Mouse (Mus musculus): ENCODE measurements at regions not wholly inside any gene's neighbourhood (a gene's known extent, or its start where the extent isn't known, plus 50 kb on each side); places are given as distances from the start of the nearest gene placed in this dataset.

- no peak for DNase-seq
Measured at GRCm38 (mm10) chr13:37503898-37504297, 158.9 kb downstream of the Ly86 start.

DNA sequence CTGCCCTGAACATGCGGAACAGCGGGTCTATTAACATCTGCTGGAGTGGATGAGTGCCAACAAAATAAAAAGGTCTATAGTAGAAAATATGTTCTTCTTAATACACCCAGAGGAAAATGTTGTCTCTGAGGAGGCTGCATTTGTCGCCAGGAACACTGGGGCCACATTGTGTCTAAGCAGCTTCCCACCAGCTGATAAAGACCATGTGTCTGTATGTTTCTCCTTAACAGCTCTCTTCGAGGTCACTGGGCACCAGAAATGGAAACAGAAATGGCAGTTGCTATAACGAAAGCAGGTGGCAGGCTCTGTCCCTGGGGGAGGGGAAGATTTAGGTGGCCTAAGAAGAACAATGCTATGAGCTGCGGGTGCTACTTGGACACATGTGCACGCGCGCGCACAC is 159.4 kb downstream of the Ly86 start:
- no peak for DNase-seq

DNA sequence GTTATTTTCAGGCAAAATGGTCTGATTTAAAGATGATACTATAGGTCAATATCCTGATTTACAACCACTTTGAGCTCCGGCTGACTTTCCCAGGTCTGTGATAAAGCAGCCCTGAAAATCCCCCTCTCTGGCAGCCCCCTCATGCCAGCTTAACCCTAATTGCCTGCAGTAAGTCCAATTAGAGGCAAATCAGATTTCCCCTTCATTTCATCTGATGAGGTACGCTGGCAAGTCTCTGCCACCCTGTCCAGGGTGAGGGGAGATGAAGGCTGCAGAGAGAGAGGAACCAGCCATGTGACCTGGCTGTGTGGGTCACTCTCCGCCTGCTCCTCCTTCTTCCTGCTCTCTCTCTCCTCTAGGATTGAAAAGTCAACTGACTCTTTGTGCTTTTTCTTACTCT is 160.6 kb downstream of the Ly86 start:
- DNase-seq, result no peak

DNA sequence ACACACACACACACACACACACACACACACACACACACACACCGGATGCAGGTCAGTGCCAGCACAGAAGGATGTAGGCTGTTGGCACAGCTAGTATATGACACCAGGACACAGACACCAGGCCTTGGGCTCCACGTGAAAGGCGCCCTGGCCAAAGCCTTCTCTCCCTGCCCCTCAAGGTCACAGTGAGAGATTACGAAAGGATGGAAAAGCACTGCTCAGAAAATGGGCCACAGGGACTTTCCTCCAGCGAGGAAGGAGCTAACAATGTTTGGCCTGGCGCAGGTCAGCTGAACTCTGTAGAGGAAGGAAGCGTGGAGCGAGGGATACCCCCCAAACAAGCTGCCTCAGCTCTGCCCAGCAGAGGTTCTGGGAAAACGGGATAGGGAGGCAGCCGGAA is 161.0 kb downstream of the Ly86 start:
- DNase-seq, result peak in 1 of 2 experiments; percentile 9

DNA sequence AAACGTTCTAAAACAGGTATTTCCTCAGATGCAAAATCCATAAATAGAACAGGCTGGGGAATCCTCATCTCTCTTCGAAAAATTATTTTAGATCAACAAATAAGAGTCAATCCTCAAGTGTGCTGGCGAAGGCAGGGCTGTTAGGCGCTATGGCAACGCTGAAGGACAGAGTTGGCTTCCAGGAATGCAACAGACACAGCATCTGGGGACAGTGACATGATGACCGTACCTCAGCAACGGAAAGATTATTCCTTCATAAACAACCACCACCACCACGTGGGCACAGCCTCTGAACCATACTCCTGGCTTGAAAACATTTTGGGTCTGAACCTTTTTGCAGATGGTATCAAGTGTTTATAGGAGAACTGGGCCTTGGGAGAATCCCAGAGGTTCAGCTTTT is 161.7 kb downstream of the Ly86 start:
- DNase-seq, result no peak

DNA sequence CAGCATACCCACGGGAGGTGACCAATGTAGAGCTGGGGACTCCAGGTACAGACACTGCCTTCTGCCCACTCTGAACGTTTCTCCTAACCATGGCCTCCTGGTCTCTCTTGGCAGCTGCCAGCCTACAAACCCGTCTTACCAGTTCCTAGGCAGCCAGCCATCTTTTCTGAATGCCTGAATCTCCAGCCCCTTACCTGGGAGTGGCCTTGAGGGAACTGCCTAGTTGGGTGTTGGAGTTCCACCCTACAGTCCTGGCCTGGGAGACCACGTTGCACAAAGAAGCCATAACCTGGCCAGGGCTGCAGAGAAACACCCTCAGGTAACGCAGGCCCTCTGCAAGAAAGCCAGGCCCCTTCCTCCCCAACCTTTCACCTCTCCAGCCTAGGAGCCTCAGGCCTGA is 162.1 kb downstream of the Ly86 start:
- DNase-seq, result no peak

GRCm38 (mm10) chr13:37508385-37509351 is 163.7 kb downstream of the Ly86 start:
- no peak for DNase-seq

DNA sequence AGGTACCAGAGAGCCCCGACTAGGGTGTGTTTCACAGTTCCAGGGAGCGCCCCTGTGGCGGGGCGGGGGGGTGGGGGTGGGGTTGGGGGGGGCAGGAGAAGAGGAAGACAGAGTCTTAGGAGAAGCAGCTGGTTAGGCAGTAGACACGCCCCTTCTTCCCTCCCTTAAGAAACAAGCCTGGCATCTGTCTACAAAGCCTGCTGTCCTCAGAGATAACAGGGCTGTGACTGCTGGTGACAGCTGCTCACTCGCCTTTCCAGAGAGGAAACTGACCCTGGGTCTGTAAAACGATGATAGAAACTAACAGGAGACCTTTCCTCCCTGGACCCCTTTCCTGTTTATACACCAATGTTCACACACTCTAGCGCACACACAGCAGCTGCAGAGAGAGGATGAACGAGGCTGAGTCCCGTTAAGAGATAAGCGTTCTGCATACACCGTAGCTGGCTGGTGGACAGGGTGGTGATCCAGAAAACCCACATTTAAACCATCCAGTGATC is 164.4 kb downstream of the Ly86 start:
- peak in 1 of 2 experiments; percentile 14 for DNase-seq

DNA sequence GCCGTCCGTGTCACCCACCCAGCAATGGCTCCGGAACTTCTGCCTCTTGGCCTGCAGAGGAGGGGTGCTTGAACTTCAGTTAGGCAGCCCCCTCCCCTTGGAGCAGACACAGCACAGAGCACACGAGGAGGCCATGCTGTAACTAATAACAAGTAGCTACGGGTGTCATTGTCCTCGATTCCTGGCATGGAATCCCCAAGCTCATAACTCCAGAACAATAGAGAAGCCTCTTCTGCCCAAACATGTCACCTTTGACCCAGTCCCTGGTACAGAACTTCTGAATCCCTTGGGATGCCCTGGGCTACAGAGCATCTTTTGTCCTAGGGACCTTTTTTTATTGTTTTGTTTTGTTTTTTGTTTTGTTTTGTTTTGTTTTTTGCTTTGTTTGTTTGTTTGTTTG is 165.5 kb downstream of the Ly86 start:
- no peak for DNase-seq

GRCm38 (mm10) chr13:37511006-37511405 is 166.0 kb downstream of the Ly86 start:
- no peak for DNase-seq

GRCm38 (mm10) chr13:37511406-37511805 is 166.4 kb downstream of the Ly86 start:
- no peak for DNase-seq

GRCm38 (mm10) chr13:37512781-37513180 is 167.8 kb downstream of the Ly86 start:
- no peak for DNase-seq

- DNase-seq, result no peak
Measured at GRCm38 (mm10) chr13:37513206-37513904, 168.3 kb downstream of the Ly86 start.

DNA sequence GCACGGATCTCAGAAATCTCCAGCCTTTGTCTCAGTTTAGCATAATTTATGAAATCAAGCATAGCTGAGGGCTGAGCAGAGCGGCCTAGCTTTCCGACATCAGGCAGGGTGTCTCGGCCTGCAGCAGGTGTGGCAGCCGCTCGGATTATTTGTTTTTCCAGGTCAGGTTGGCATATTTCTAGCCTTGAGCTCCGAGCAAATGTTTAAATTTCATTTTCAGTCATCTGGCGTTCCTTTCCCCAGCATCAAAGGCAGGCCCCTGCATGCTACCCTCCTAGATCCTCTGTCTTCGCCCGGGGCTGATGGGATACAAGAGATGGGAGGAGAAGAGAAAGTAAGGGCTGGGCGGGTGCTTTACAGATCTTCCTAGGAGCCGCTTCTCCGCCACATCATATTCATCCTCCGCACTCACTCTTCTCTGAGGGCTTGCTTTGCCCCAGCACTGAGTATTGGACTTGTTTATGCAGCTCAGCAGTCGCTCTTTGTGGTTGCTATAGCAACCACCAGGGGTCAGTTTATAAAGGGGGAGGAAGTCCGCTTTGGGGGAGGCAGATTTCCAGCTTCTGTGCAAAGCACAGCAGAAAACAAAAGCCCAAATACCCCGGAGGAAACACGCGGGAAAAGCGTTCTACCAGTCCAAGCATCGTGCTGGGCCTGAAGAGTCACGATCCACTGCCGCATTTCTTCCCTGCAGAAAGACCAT is 169.0 kb downstream of the Ly86 start:
- no peak for DNase-seq

DNA sequence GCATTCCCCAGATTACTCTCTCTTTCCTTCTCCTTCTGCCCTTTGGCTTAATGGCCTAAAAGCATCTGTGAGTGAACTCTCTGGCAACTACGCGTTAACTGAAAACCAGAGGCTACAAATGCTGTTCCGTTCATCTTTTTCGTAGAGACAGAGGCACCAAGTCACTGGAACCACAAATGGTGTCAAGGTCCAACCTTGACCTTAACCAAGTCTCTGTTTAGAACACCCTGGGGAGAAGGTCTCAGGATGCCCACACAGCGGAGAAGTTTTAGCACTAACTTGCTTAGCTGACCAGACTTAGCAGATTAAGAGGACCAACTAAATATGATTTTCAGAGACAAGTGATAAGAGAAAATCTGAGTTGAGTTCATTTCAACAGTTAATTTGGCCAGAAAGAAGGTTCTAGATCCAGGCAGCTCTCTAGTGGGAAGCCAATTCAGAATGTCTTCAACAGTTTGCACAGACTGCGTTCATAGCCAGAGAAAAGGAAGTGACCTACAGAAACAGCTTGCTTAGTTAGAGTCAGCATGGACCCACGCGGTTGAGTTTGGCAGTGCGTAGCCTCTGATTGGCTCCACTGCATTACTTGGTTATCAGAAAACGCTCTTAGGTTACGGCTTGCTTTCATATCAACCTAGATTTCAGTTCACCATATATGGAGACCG is 169.8 kb downstream of the Ly86 start:
- DNase-seq, result no peak

- DNase-seq, result no peak
Measured at GRCm38 (mm10) chr13:37517055-37517807, 172.2 kb downstream of the Ly86 start.

DNA sequence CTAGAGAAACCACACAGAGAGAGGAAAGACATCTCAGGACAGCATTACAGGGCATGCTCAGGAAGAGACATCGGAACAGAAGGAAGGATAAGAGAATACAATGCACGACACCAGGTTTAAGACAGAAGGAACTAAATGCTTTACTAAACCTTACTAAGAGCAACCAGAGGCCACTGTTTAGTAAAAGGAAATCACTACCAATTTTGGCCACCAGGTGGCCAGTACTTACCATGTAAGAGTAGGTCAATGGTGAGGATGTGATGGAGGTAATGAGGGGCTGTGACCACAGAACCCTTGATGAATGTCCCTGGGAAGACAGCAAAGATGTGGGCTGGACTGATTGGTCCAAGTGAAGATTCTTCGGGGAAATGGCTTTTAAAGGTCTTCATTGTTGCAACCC is 174.9 kb downstream of the Ly86 start:
- DNase-seq, result no peak

- no peak for DNase-seq
Measured at GRCm38 (mm10) chr13:37525097-37525726, 180.2 kb downstream of the Ly86 start.

DNA sequence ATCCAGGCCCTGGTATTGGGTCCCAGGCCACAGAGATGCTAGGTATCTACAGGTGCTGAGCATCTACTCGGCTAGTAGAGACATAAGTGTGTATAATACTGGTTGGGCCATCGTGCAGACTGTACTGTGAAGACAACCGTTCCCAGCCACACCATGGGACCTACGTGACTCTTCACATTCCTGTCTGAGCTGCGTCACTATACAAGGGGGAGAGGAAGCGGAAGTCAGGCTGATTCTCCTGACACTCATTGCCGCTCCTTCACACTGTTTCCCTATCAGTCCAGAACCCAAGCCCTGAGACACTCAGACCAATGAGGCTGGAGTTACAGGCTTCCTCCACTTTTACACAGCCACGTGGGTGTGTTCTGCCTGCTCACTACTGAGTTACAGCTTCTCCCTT is 181.1 kb downstream of the Ly86 start:
- DNase-seq, result no peak

GRCm38 (mm10) chr13:37528380-37528779 is 183.4 kb downstream of the Ly86 start:
- no peak for DNase-seq

- no peak for DNase-seq
Measured at GRCm38 (mm10) chr13:37528876-37529275, 183.9 kb downstream of the Ly86 start.

Data from thymus, adult 18-20 months (tissue).